Mouse (Mus musculus): ENCODE data around the gene Cfap61.

GRCm38 (mm10) chr2:146061421-146062300 is 127.1 kb downstream of the Cfap61 start:
- no peak for TF ChIP-seq CTCF (IDR thresholded peaks at IDR 0.05; ENCODE audit: low read depth)
- no peak for TF ChIP-seq EP300 (IDR thresholded peaks at IDR 0.05; ENCODE audit: low read depth)
